Mouse (Mus musculus) intestine, postnatal 0 days (tissue): ENCODE data around the gene Cdk4. TPM values are rescaled to one million over a fixed set of nuclear protein-coding genes. Genes with fewer than 3 reads are reported as not detected.
"Not testable (repeated sequence)": the region's sequence is repeated elsewhere in the genome, so short reads cannot be mapped to it uniquely, and the experiment has no call there.

Source experiments
- ATAC-seq: fragments of 200-750 bp; cut with Nextera tagmentation; 2 replicates; pipeline ENCODE4 v1.8.0; 2017; ENCODE audit warnings: mild to moderate bottlenecking, moderate TSS enrichment, moderate library complexity
- H3K27ac ChIP-seq: fragments of 300-500 bp; sonication (generic); 2 replicates; pipeline ENCODE4 v1.5.1; 2014; ENCODE audit warnings: mild to moderate bottlenecking, low read depth, low read length, moderate library complexity
- H3K27me3 ChIP-seq: fragments of 300-500 bp; sonication (generic); replicated peaks from 2 replicates; pipeline ENCODE4 v1.6.1; 2014; ENCODE audit warnings: low read length, mixed read lengths; ENCODE audit not compliant: control insufficient read depth, insufficient read depth
- H3K36me3 ChIP-seq: fragments of 300-500 bp; sonication (generic); 2 replicates; pipeline ENCODE4 v1.6.1; 2014; ENCODE audit warnings: mild to moderate bottlenecking, moderate library complexity; ENCODE audit not compliant: control insufficient read depth, insufficient read depth
- H3K4me1 ChIP-seq: fragments of 300-500 bp; sonication (generic); replicated peaks from 2 replicates; pipeline ENCODE4 v1.6.1; 2014; ENCODE audit warnings: antibody characterized with exemption, low read length, mixed read lengths; ENCODE audit not compliant: control insufficient read depth, insufficient read depth
- H3K4me2 ChIP-seq: fragments of 300-500 bp; sonication (generic); replicated peaks from 2 replicates; pipeline ENCODE4 v1.6.1; 2014; ENCODE audit warnings: low read depth, mild to moderate bottlenecking, moderate library complexity
- H3K4me3 ChIP-seq: fragments of 300-500 bp; sonication (generic); 2 replicates; pipeline ENCODE4 v1.5.1; 2014; ENCODE audit warnings: low read depth, low read length
- H3K9ac ChIP-seq: fragments of 300-500 bp; sonication (generic); 2 replicates; pipeline ENCODE4 v1.6.1; 2014; ENCODE audit warnings: mild to moderate bottlenecking, low read depth, low read length
- H3K9me3 ChIP-seq: fragments of 300-500 bp; sonication (generic); 2 replicates; pipeline ENCODE4 v1.6.1; 2016; ENCODE audit warnings: mixed run types; ENCODE audit not compliant: control insufficient read depth
- CTCF ChIP-seq: sonication (generic); IDR thresholded peaks from 2 replicates; pipeline ENCODE4 v1.5.1; 2016; ENCODE audit warnings: low read depth, mild to moderate bottlenecking, control low read depth, antibody characterized with exemption, moderate library complexity
- WGBS: fragments of 180-500 bp; shearing (Covaris S2); extraction: QIAGEN DNeasy Blood & Tissue Kit; methylation state at CpG from one replicate; pipeline ENCODE4 v1.1.7; 2014; 5-methylcytosine and 5-hydroxymethylcytosine counted together
- polyA plus RNA-seq: library from polyadenylated mRNA; unstranded; fragments of >200 nt; fragmentation: Nextera tagmentation; extraction: Ambion mirVana; gene quantifications from 2 replicates; pipeline ENCODE4 v1.2.1, GENCODE M21; 2015

Gene Cdk4
- polyA plus RNA-seq, 1 experiment from 2014 or later, result 515 TPM

GRCm38 (mm10) chr10:127072270-127072669 is 8.9 kb downstream of the Cdk4 start:
- not testable (repeated sequence) for H3K4me2 ChIP-seq, ATAC-seq, H3K9me3 ChIP-seq, H3K4me1 ChIP-seq, H3K4me3 ChIP-seq, H3K27ac ChIP-seq, H3K9ac ChIP-seq
- peak; percentile 32 for TF ChIP-seq CTCF
- peaks cover 19% of the 10 kb centered on the region for H3K27me3 ChIP-seq
- H3K36me3 ChIP-seq, result peaks cover 15% of the 10 kb centered on the region
- WGBS, result 83% methylated on average over 4 of the region's 4 CpGs

GRCm38 (mm10) chr10:127072969-127073368 is 9.6 kb downstream of the Cdk4 start:
- not testable (repeated sequence) for H3K4me1 ChIP-seq, H3K9me3 ChIP-seq, H3K9ac ChIP-seq, H3K4me3 ChIP-seq, ATAC-seq, H3K36me3 ChIP-seq, H3K27ac ChIP-seq, H3K4me2 ChIP-seq
- peaks cover 25% of the 10 kb centered on the region for H3K27me3 ChIP-seq
- 55% methylated on average over 2 of the region's 2 CpGs for WGBS

- Histone ChIP-seq H3K4me2 (no peak overlapping the region), H3K4me1 (0 out of 2 replicates have a peak, but pooled peaks cover 8% of the 10 kb centered on the region), H3K9me3 (no peaks in the 10 kb centered on the region), H3K4me3 (no peak overlapping the region), H3K27ac (no peak overlapping the region), H3K9ac (no peak overlapping the region), H3K36me3 (no peaks in the 10 kb centered on the region), H3K27me3 (peaks cover 35% of the 10 kb centered on the region)
- ATAC-seq, result no peak
- no peak for TF ChIP-seq CTCF
- WGBS, result 100% methylated on average over 1 of the region's 1 CpGs
These were observed 10.6 kb downstream of the Cdk4 start for GRCm38 (mm10) chr10:127073981-127074380.

- ATAC-seq, result no peak
- H3K4me2 ChIP-seq, result no peak within 1 kb of the TSS
- no peaks in the 10 kb centered on the region for H3K36me3 ChIP-seq
- H3K4me3 ChIP-seq, result no peak within 1 kb of the TSS
- TF ChIP-seq CTCF, result peak; percentile 39
- H3K4me1 ChIP-seq, result 0 out of 2 replicates have a peak, but pooled peaks cover 8% of the 10 kb centered on the region
- no peaks in the 10 kb centered on the region for H3K9me3 ChIP-seq
- H3K27me3 ChIP-seq, result peaks cover 46% of the 10 kb centered on the region
- 59% methylated on average over 9 of the region's 9 CpGs for WGBS
- H3K27ac ChIP-seq, result no peak within 1 kb of the TSS
- H3K9ac ChIP-seq, result no peak within 1 kb of the TSS
These were observed 11.7 kb downstream of the Cdk4 start, which contains the start of gene Agap2 for GRCm38 (mm10) chr10:127075080-127075479. Gene Agap2 (plus strand): TSS chr10:127075284.

GRCm38 (mm10) chr10:127075651-127076050 is 12.3 kb downstream of the Cdk4 start:
- no peak for ATAC-seq
- Histone ChIP-seq H3K4me1 (0 out of 2 replicates have a peak, but pooled peaks cover 7% of the 10 kb centered on the region), H3K27me3 (peaks cover 52% of the 10 kb centered on the region), H3K4me3 (no peak overlapping the region), H3K9me3 (no peaks in the 10 kb centered on the region), H3K9ac (no peak overlapping the region), H3K36me3 (no peaks in the 10 kb centered on the region), H3K4me2 (no peak overlapping the region), H3K27ac (no peak overlapping the region)
- 66% methylated on average over 8 of the region's 8 CpGs for WGBS
- TF ChIP-seq CTCF, result no peak

GRCm38 (mm10) chr10:127076082-127076481 is 12.7 kb downstream of the Cdk4 start:
- peaks cover 56% of the 10 kb centered on the region for H3K27me3 ChIP-seq
- H3K9me3 ChIP-seq, result no peaks in the 10 kb centered on the region
- 34% methylated on average over 4 of the region's 4 CpGs for WGBS
- no peak for TF ChIP-seq CTCF
- ATAC-seq, result no peak
- no peak overlapping the region for H3K27ac ChIP-seq
- 0 out of 2 replicates have a peak, but pooled peaks cover 4% of the 10 kb centered on the region for H3K4me1 ChIP-seq
- H3K9ac ChIP-seq, result no peak overlapping the region
- no peak overlapping the region for H3K4me2 ChIP-seq
- no peaks in the 10 kb centered on the region for H3K36me3 ChIP-seq
- H3K4me3 ChIP-seq, result no peak overlapping the region

- 12% methylated on average over 10 of the region's 10 CpGs for WGBS
- peaks cover 63% of the 10 kb centered on the region for H3K27me3 ChIP-seq
These were observed 14.2 kb downstream of the Cdk4 start for GRCm38 (mm10) chr10:127077515-127077914.

More at GRCm38 (mm10) chr10:127077515-127077914, 14.2 kb downstream of the Cdk4 start:
- Histone ChIP-seq H3K4me2 (no peak overlapping the region), H3K9ac (no peak overlapping the region), H3K27ac (no peak overlapping the region), H3K9me3 (no peaks in the 10 kb centered on the region), H3K36me3 (no peaks in the 10 kb centered on the region), H3K4me1 (0 out of 2 replicates have a peak, but pooled peaks cover 5% of the 10 kb centered on the region), H3K4me3 (no peak overlapping the region)
- ATAC-seq, result no peak
- TF ChIP-seq CTCF, result no peak
